Mouse (Mus musculus): Measurements from ENCODE around the gene Gstp2. TPM values are rescaled to one million over a fixed set of nuclear protein-coding genes. Genes with fewer than 3 reads are reported as not detected.

Gstp2 gene
- polyA plus RNA-seq, 1 experiment = 14.8 TPM

DNA sequence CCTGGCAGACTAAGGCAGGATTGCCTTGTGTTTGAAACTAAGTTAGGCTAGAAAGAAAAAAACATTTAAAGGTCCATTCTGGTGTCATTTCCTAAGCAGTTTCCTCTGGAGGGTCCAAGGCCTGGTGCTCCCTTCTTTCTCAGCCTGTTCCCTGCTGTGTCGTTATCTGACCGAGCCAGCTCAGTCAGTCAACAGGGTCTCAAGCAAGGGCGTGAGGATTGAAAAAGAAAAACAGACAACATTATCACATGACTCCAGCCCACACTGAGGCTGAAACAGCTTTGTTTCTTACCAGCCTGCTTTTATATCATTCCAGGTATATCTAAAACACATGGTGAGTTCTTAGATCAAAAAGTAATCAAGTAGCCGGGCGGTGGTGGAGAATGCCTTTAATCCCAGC lies 30.2 kb downstream of the Gstp2 start:
- Histone ChIP-seq H3K4me3 (ENCODE audit: insufficient read depth, low read depth, low read length) (no peak overlapping the region), H3K27ac (replicated peaks; ENCODE audit: low read depth, low read length) (no peak overlapping the region), H3K4me1 (ENCODE audit: control insufficient read depth, insufficient read depth, insufficient read length, low read length) (no peaks in the 10 kb centered on the region)

DNA sequence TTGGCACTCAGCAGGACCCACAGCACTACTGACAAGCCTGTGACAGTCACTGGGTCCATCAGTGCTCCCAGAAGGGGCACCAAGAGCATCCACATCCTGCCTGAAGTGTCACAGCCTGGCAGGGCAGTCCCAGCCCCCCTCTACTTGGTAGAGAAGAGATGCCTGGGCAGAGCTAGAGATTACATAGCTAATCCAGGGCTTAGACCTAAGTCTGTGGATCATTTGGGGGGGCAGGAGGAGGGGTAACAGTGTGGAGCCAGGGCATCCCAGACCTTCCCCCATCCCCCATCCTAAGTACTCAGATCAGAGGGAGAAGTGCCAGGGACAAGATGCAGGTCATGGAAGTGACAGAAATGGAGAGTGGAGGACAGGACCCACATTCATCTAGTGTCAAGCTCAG lies 31.0 kb downstream of the Gstp2 start:
- Histone ChIP-seq H3K27ac (replicated peaks; ENCODE audit: low read depth, low read length) (no peak overlapping the region), H3K4me3 (ENCODE audit: insufficient read depth, low read depth, low read length) (no peak overlapping the region), H3K4me1 (ENCODE audit: control insufficient read depth, insufficient read depth, insufficient read length, low read length) (no peaks in the 10 kb centered on the region)

DNA sequence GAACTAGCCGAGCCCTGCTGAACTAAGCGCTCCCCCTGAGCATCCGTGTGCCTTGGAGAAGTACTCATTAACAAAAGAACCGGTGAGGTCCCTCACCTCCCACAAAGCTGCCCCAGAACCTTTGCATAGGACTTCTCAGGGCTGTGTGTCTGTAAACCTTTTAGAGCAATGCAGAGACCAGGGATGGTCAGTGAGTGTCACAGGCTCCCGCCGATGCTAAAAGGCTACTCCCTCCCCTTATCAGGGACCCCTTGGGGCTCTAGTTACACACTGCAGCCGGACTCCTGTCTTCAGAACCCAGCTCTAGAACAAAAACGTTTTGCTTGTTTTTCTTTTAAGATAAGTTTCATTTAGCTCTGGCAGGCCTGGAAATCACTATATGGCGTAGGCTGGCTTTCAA lies 32.8 kb downstream of the Gstp2 start:
- Histone ChIP-seq H3K4me3 (ENCODE audit: insufficient read depth, low read depth, low read length) (peak overlapping the region; percentile 50), H3K4me1 (ENCODE audit: control insufficient read depth, insufficient read depth, insufficient read length, low read length) (no peaks in the 10 kb centered on the region), H3K27ac (replicated peaks; ENCODE audit: low read depth, low read length) (no peak overlapping the region)

DNA sequence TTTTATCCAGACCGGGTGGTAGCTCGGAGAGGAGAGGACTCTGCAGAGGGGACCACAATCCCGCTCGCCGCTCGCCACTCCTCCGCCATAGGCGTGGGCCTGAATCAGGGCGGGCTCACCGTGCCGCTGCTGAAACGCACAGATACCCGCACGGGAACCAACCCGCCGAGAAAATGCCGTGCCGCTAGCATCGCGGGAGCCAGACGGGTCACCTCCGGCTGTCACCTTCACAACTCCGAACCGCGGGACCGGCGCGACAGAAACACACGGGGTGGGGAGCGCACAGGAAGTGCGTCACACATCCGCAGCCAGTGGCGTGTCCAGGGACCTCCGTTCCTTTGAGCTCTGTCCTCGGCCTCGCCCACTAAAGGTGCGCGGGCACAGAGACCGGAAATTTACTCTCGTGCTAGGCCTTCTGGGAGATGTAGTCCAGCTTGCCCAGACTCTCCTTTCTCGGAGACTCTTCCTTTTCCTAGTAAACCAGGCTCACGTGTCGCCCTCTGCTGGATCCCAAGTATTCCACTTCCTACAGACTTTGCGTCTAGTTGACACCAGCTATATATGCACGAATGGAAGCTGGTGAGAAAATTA lies 33.3 kb downstream of the Gstp2 start, which contains the start of gene Ndufv1:
Gene Ndufv1, minus strand, starts transcription at position 375 of the 591 bp plus-strand sequence.
- H3K27ac ChIP-seq (replicated peaks; ENCODE audit: low read depth, low read length) = peak within 1 kb of the TSS; percentile 91
- H3K4me3 ChIP-seq (ENCODE audit: insufficient read depth, low read depth, low read length) = peak within 1 kb of the TSS; percentile 86
- no peaks in the 10 kb centered on the region for H3K4me1 ChIP-seq (ENCODE audit: control insufficient read depth, insufficient read depth, insufficient read length, low read length)

DNA sequence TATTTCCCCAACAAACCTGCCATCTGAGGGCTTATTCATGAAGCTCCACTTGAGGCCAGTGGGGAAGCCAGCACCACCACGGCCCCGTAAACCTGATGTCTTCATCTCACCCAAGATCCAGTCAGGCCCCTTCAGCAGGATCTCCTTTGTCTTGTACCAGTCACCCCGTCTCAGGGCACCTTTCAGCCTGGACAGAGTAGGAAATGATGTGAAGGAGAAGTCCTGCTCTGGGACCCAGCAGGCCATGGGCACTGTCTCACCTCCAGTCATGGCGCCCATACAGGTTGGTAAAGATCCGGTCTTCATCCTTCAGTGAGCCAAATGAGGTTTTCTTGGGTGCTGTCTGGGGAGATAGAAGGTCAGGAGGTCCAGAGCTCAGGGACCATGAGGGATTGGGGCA lies 34.7 kb downstream of the Gstp2 start:
- H3K4me3 ChIP-seq (ENCODE audit: insufficient read depth, low read depth, low read length) = 0 out of 2 replicates have a peak overlapping the region, but pooled peaks have one; percentile 3
- no peaks in the 10 kb centered on the region for H3K4me1 ChIP-seq (ENCODE audit: control insufficient read depth, insufficient read depth, insufficient read length, low read length)
- no peak overlapping the region for H3K27ac ChIP-seq (replicated peaks; ENCODE audit: low read depth, low read length)

DNA sequence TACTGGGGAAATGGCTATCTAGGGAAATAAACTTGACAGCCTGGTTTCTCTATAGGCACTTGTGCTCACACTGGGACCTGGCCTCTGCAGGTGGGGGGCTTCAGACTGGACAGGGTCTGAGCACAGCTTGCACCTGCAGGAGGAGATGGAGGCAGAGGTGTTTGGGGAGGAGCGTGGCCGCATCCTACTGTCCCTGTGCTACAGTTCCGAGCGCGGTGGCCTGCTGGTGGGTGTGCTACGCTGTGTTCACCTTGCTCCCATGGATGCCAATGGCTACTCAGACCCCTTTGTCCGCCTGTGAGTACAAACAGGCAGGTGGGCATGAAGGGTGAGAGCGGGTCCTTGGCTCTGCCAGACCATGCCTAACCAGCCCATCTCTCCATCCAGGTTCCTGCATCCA lies 39.9 kb downstream of the Gstp2 start:
- Histone ChIP-seq H3K27ac (replicated peaks; ENCODE audit: low read depth, low read length) (no peak overlapping the region), H3K4me1 (ENCODE audit: control insufficient read depth, insufficient read depth, insufficient read length, low read length) (peaks cover 4% of the 10 kb centered on the region), H3K4me3 (ENCODE audit: insufficient read depth, low read depth, low read length) (no peak overlapping the region)

DNA sequence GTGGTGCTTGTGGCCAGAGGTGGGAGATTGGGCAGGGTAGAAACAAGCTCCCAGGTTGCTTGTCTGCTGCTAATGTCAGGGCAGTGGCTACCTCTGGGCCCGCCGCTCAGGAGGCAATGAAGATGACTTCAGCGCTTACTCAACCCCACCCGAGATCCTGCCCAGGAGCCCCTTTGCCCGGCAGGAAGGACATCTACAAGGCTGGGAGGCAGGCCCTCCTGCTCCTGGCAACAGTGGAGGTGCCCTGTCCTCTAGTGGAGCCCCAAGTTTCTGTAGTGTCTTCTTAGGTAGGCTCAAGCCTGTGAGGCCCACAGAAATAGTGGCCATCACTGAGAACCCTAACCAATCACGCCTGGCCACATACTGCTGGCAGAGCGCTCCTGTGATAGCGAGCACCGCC lies 40.7 kb downstream of the Gstp2 start:
- no peak overlapping the region for H3K27ac ChIP-seq (replicated peaks; ENCODE audit: low read depth, low read length)
- H3K4me3 ChIP-seq (ENCODE audit: insufficient read depth, low read depth, low read length) = no peak overlapping the region

DNA sequence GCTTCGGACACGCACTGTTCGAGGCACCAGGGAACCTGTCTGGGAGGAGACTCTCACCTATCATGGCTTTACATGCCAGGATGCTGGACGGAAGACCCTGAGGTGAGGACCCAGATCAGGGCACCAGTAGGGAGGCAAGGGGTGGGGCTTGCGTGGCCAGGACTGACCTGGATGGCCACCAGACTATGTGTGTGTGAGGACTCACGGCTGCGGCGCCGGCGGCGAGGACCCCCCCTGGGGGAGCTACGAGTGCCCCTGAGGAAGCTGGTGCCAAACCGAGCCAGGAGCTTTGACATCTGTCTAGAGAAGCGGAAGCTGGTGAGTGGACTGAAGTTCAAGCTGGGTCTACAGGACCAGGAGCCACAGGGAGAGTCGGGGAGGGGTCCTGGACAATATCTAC lies 41.5 kb downstream of the Gstp2 start:
- Histone ChIP-seq H3K4me3 (ENCODE audit: insufficient read depth, low read depth, low read length) (no peak overlapping the region), H3K4me1 (ENCODE audit: control insufficient read depth, insufficient read depth, insufficient read length, low read length) (peaks cover 5% of the 10 kb centered on the region), H3K27ac (replicated peaks; ENCODE audit: low read depth, low read length) (no peak overlapping the region)

More for the DNA sequence above, 40.7 kb downstream of the Gstp2 start:
- peaks cover 5% of the 10 kb centered on the region for H3K4me1 ChIP-seq (ENCODE audit: control insufficient read depth, insufficient read depth, insufficient read length, low read length)

DNA sequence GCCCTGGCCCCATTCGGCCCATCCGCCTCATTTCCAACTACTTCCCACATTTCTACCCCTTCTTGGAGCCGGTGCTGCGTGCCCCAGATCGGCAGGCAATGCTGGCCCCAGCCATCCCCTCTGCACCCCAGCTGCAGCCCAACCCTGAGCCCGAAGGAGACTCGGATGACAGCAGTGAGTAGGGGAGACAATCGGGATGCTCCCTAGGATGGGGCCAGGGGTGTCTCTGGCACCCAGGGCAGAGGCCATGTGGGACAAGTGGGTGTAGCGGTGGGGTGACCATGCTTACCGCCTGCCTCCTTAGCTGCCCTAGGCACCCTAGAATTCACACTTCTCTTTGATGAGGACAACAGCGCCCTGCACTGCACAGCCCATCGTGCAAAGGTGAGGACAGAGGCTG lies 42.2 kb downstream of the Gstp2 start:
- Histone ChIP-seq H3K4me1 (ENCODE audit: control insufficient read depth, insufficient read depth, insufficient read length, low read length) (peaks cover 5% of the 10 kb centered on the region), H3K27ac (replicated peaks; ENCODE audit: low read depth, low read length) (no peak overlapping the region), H3K4me3 (ENCODE audit: insufficient read depth, low read depth, low read length) (no peak overlapping the region)

DNA sequence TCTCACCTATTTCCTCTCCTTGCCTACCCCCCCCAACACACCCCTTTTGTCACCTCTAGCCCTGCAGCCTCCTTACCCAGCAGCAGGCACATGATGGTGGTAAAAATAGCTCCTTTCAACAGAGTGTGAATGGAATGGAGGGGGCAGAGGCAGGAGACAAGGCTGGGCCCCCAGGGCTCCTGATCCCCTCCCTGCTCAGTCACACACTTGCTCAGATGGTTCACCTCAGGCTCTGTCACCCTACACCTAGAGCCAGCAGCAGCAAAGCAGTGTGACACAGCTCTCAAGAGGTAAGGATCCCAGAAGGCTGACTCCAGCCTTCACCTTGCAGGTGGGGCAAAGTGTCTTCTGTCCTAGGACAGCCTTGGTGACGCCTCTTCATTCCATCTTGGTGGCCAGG lies 42.7 kb downstream of the Gstp2 start, which contains the start of gene Doc2g:
Gene Doc2g, plus strand, starts transcription at position 202 of the 400 bp plus-strand sequence.
- peaks cover 5% of the 10 kb centered on the region for H3K4me1 ChIP-seq (ENCODE audit: control insufficient read depth, insufficient read depth, insufficient read length, low read length)
- no peak within 1 kb of the TSS for H3K4me3 ChIP-seq (ENCODE audit: insufficient read depth, low read depth, low read length)
- H3K27ac ChIP-seq (replicated peaks; ENCODE audit: low read depth, low read length) = no peak within 1 kb of the TSS

DNA sequence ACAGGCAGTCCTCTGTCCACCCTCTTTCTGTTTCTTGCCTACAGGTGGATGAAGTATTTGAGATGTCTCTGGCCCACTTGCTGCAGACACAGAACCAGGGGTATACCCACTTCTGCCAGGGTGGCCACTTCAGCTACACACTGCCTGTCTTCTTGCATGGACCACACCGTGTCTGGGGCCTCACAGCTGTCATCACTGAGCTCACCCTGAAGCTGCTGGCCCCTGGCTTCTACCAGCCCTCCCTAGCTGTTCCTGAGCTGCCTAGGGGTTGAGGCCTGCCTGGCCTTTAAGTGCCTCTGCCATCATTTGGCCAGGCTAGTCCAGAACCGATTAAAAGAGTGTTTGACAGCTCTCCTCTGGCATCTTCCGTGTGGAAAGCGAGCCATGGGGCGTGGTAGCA lies 44.1 kb downstream of the Gstp2 start:
- H3K4me3 ChIP-seq (ENCODE audit: insufficient read depth, low read depth, low read length) = no peak overlapping the region
- peaks cover 5% of the 10 kb centered on the region for H3K4me1 ChIP-seq (ENCODE audit: control insufficient read depth, insufficient read depth, insufficient read length, low read length)
- H3K27ac ChIP-seq (replicated peaks; ENCODE audit: low read depth, low read length) = no peak overlapping the region

DNA sequence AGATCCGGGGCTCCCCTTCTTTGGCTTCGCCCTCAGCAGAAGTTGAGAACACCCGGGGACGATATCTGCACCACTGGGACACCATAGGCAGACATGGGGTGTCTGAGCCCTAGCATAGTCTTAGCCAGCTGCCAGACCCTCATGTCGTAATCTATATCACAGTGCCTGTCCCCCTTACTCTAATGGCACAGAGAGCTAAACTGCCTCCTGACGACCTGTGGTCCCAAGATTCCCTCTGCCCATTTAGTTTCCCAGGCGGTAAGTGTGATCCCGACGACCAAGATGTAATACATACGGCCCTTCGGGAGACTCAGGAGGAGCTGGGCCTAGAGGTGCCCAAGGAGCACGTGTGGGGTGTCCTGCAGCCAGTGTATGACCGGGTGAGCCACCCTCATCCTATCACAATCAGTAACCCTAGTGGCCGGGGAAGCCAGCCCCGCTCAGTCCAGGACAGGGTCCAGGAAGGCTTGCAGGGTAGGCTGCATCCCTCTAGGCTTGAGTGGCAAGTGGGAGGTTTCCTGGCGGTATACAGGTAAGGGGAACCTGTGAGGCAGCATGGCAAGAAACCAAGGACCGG lies 44.8 kb downstream of the Gstp2 start:
- H3K4me3 ChIP-seq (ENCODE audit: insufficient read depth, low read depth, low read length) = peak overlapping the region; percentile 74
- peaks cover 5% of the 10 kb centered on the region for H3K4me1 ChIP-seq (ENCODE audit: control insufficient read depth, insufficient read depth, insufficient read length, low read length)
- H3K27ac ChIP-seq (replicated peaks; ENCODE audit: low read depth, low read length) = peak overlapping the region; percentile 61; the same call in 1 of the 2 replicates

DNA sequence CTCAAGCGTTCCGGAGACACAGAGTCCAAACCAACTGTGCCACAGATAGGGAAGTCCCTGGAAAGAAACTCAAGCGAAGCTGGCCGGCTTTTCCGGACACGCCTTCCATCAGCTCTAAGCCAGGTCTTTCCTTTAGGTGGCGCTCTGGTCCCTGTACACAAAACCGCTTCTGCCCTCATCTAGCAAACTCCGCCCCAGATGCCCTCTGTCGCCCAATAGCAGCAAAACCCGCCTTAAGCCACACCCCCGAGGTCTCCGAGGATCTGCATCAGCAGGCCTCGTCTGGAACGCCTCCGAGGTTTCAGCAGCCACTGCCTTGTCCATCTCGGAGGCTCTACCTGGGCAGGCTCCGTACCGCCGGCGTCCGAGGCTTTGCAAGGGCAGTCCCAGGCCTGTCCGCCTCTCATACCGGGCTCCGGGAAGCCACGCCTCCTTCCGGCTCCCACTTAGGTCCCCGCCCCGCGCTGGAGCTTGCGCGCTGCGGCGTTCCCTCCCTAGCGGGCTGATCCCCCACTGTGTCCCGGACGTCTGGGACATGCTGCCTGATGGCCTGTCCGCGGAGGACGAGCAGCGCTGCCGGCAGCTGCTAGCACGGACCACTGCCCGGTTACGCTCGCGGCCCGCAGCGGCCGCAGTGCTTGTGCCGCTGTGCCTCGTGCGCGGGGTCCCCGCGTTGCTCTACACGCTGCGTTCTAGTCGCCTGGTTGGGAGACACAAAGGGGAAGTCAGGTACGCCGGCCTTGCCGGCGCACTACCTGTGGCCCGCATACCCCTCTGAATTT lies 45.5 kb downstream of the Gstp2 start, which contains the start of the genes Nudt8 and Gm49405:
Gene Nudt8, plus strand, starts transcription at position 462 of the 782 bp plus-strand sequence.
Gene Gm49405, plus strand, starts transcription at position 508 of the 782 bp plus-strand sequence.
- H3K27ac ChIP-seq (replicated peaks; ENCODE audit: low read depth, low read length) = peak within 1 kb of the TSS; percentile 89
- H3K4me3 ChIP-seq (ENCODE audit: insufficient read depth, low read depth, low read length) = peak within 1 kb of the TSS; percentile 74
- peaks cover 5% of the 10 kb centered on the region for H3K4me1 ChIP-seq (ENCODE audit: control insufficient read depth, insufficient read depth, insufficient read length, low read length)

DNA sequence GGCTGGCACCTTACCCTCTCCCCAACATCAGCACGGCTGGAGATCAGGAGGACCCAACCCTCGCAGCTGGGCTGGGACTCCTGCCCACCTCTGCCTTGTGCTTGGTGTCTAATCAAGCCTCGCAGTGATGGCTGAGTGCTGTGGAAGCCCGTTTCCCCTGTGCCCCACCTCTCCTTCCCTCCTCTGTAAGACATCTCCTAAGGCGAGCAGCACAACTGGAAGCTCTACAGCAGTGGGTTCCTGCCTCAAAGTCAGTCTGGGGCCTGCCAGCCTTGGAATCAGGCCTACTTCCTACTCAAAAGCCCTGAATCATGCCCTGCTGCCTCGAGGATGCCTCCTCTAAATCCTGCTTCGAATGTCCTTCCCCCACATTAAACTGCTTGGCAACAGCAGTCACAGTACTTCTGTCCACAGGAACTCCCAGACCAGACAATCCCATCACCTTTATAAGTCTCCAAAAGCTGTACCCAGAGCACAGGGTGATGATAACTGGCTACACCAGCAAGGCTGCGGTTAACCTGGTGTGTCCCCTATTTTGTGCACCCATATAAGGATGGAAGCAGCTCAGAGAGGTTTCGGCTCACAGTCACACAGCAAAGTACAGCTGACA lies 46.6 kb downstream of the Gstp2 start:
- H3K4me1 ChIP-seq (ENCODE audit: control insufficient read depth, insufficient read depth, insufficient read length, low read length) = peaks cover 5% of the 10 kb centered on the region
- peak overlapping the region; percentile 57 for H3K4me3 ChIP-seq (ENCODE audit: insufficient read depth, low read depth, low read length)
- H3K27ac ChIP-seq (replicated peaks; ENCODE audit: low read depth, low read length) = peak overlapping the region; percentile 71; the same call in 1 of the 2 replicates

DNA sequence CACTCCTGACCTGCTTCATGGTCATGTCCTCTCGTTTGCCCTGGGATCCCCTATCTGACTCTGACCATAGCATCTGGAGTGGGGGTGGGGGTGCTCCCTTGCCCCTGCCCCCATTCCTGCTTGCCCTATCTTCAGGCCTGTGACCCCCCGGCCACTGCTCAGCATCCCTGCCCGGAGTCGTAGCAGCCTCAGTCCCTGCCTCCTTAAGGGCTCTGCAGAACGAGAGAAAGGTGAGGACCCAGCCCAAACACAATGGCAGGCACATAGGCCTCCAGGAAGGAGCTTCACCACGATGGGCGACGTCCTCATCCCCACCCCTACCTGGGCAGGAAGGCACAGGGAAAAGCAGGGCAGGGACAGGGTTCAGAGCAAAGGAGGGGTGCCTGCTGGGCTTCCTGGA lies 47.5 kb downstream of the Gstp2 start:
- H3K27ac ChIP-seq (replicated peaks; ENCODE audit: low read depth, low read length) = no peak overlapping the region
- no peak overlapping the region for H3K4me3 ChIP-seq (ENCODE audit: insufficient read depth, low read depth, low read length)
- H3K4me1 ChIP-seq (ENCODE audit: control insufficient read depth, insufficient read depth, insufficient read length, low read length) = peaks cover 5% of the 10 kb centered on the region
